Mouse (Mus musculus): ENCODE results near the gene Adgrg3.

DNA sequence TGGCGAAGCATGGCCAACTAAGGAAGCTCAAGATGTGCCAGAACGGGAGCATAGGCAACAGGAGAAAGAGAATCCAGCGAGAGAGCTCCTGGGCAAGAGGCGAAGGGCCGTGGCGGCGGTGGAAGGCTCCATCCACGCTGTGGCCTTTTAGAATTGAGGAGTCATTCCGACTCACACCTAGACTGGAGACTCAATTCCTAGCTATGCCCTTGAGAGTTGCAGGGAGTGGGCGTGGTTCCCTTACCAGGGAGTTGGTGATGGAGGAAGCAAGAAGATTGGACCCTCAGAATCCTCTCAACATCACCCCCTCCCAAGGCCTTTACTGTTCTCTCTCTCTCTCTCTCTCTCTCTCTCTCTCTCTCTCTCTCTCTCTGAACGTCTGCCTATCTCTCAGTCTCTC is 64.2 kb downstream of the Adgrg3 start:
- TF ChIP-seq CTCF (IDR thresholded peaks at IDR 0.05; ENCODE audit: low read depth) = no peak; the same call in 1 of the 2 replicates
- no peak for TF ChIP-seq EP300 (IDR thresholded peaks at IDR 0.05; ENCODE audit: low read depth)
